Mouse (Mus musculus): Measurements from ENCODE around the gene Crot. TPM values are rescaled to one million over a fixed set of nuclear protein-coding genes. Genes with fewer than 3 reads are reported as not detected.
A peak's percentile ranks its signal among the peaks of the same experiment; 100 is the strongest.

Crot gene
- polyA plus RNA-seq (2012; rRNA removed) = 12.8 and 13.7 TPM in 2 replicates

DNA sequence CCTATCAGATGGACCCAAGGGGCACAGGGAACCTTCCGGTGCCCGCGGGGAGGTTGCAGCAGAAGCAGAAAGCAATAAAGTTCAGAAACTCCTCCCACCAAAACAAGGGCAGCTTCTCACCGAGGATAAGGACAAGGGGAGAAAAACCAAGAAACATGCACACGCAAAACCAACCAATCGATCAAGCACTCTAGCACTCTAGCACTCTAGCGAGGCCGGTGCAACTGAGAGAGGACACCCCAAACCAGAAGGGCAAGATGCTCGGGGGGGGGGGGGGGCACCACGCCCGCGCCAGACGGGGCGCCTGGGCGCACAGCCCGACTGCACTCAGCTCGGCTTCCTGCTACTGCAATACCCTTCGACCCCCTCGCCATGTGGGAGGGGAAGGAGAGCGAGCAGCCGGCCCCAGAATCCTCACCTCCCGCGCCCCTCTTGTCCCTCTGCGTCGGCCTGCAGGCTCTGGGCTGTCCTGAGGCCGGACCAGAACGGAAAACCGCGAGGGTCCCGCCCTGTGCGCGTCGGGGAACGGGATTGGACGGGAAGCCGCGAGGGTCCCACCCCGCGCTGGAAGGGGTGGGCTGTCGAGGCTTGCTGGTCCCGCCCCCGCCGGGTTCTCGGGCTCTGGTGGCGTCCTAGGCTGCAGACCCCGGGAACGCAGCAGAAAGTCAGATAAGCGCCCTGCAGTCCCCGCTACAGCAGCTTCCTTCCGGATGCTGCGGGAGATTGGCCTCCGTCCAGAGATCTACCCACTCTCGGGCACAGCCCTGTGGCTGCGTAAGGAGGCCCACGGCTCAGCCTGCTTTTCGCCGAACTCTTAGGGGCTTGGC lies at the start of gene Crot:
Crot (minus strand) TSS at position 639 of the 827 bp plus-strand sequence.
- TF ChIP-seq CTCF (IDR thresholded peaks at IDR 0.05; ENCODE audit: borderline replicate concordance, extremely low read depth, insufficient read depth, insufficient read length) (peak; percentile 19; the same call in 1 of the 2 replicates), POLR2A (IDR thresholded peaks at IDR 0.05; ENCODE audit: borderline replicate concordance, extremely low read depth, insufficient read depth, insufficient read length, poor library complexity, severe bottlenecking) (peak; percentile 64; the same call in 1 of the 2 replicates)
- peak; percentile 98 for DNase-seq (ENCODE audit: low read depth)

GRCm38 (mm10) chr5:9045904-9046303 lies 48.8 kb upstream of the Crot start:
- TF ChIP-seq POLR2A (IDR thresholded peaks at IDR 0.05; ENCODE audit: borderline replicate concordance, extremely low read depth, insufficient read depth, insufficient read length, poor library complexity, severe bottlenecking) (no peak), CTCF (IDR thresholded peaks at IDR 0.05; ENCODE audit: borderline replicate concordance, extremely low read depth, insufficient read depth, insufficient read length) (no peak)
- no peak for DNase-seq (ENCODE audit: low read depth)

- TF ChIP-seq CTCF (IDR thresholded peaks at IDR 0.05; ENCODE audit: borderline replicate concordance, extremely low read depth, insufficient read depth, insufficient read length) = no peak
- TF ChIP-seq POLR2A (IDR thresholded peaks at IDR 0.05; ENCODE audit: borderline replicate concordance, extremely low read depth, insufficient read depth, insufficient read length, poor library complexity, severe bottlenecking) = no peak
- DNase-seq (ENCODE audit: low read depth) = peak; percentile 80
These were observed 47.7 kb upstream of the Crot start for GRCm38 (mm10) chr5:9044821-9045220.

DNA sequence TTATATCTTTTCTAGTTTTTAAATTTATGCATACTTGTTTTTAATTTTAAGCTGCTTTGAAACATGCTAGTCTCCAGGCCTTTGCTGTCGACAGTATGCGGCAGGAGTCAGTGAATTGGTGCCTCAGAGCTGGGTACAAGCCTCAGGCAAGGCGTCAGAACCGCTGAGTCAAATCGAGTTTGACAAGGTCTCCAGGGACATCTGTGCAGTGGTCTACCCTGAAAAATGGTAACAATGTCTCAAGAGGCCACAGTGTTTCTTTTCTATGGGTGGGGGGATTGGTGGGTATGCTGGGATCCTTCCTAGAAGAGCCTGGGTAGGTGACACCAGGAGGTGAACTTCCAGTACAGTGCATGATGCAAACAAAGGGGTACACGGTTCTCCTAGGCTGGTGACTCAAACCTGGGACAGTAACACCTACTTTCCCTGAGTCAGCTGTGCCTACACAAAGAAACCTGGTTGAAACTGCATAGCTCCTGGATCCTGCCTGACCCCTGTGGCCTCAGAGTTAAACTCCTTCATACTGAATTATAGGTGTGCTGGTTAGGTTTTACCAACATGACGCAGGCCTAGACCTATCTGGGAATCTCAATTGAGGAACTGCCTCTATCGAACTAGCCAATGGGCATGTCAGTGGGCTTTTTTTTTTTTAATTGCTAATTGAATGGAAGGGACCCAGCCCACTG lies 46.6 kb upstream of the Crot start:
- peak; percentile 39 for DNase-seq (ENCODE audit: low read depth)
- TF ChIP-seq CTCF (IDR thresholded peaks at IDR 0.05; ENCODE audit: borderline replicate concordance, extremely low read depth, insufficient read depth, insufficient read length) (no peak), POLR2A (IDR thresholded peaks at IDR 0.05; ENCODE audit: borderline replicate concordance, extremely low read depth, insufficient read depth, insufficient read length, poor library complexity, severe bottlenecking) (no peak)

- DNase-seq (ENCODE audit: low read depth) = peak; percentile 73
- TF ChIP-seq CTCF (IDR thresholded peaks at IDR 0.05; ENCODE audit: borderline replicate concordance, extremely low read depth, insufficient read depth, insufficient read length) (no peak), POLR2A (IDR thresholded peaks at IDR 0.05; ENCODE audit: borderline replicate concordance, extremely low read depth, insufficient read depth, insufficient read length, poor library complexity, severe bottlenecking) (no peak)
These were observed 45.7 kb upstream of the Crot start for GRCm38 (mm10) chr5:9042721-9043416.

GRCm38 (mm10) chr5:9040665-9041215 lies 43.6 kb upstream of the Crot start:
- TF ChIP-seq POLR2A (IDR thresholded peaks at IDR 0.05; ENCODE audit: borderline replicate concordance, extremely low read depth, insufficient read depth, insufficient read length, poor library complexity, severe bottlenecking) = no peak
- no peak for TF ChIP-seq CTCF (IDR thresholded peaks at IDR 0.05; ENCODE audit: borderline replicate concordance, extremely low read depth, insufficient read depth, insufficient read length)
- DNase-seq (ENCODE audit: low read depth) = no peak

DNA sequence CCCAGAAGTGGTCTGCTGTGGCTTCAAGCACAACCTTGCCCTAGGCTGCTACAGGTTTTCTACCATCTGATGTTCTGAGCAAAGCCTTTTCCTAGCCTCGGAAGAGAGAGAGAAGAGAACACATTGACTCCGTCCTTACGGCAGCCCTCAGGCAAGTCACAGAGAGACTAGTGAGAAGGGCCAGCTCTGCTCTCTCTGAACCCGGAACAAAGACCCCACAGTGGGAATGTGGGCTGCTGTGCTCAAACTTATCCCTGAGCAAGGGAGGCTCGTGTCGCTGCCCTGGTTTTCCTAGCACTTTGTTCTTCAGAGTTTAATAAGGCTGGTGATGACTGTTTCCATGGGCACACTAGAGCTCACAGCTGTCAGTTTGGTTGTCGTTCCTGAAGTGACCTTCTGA lies 42.9 kb upstream of the Crot start:
- TF ChIP-seq POLR2A (IDR thresholded peaks at IDR 0.05; ENCODE audit: borderline replicate concordance, extremely low read depth, insufficient read depth, insufficient read length, poor library complexity, severe bottlenecking) (no peak), CTCF (IDR thresholded peaks at IDR 0.05; ENCODE audit: borderline replicate concordance, extremely low read depth, insufficient read depth, insufficient read length) (no peak)
- DNase-seq (ENCODE audit: low read depth) = peak; percentile 19

GRCm38 (mm10) chr5:9037292-9037691 lies 40.2 kb upstream of the Crot start:
- DNase-seq (ENCODE audit: low read depth) = no peak
- TF ChIP-seq POLR2A (IDR thresholded peaks at IDR 0.05; ENCODE audit: borderline replicate concordance, extremely low read depth, insufficient read depth, insufficient read length, poor library complexity, severe bottlenecking) (no peak), CTCF (IDR thresholded peaks at IDR 0.05; ENCODE audit: borderline replicate concordance, extremely low read depth, insufficient read depth, insufficient read length) (no peak)

- no peak for DNase-seq (ENCODE audit: low read depth)
- TF ChIP-seq POLR2A (IDR thresholded peaks at IDR 0.05; ENCODE audit: borderline replicate concordance, extremely low read depth, insufficient read depth, insufficient read length, poor library complexity, severe bottlenecking) (no peak), CTCF (IDR thresholded peaks at IDR 0.05; ENCODE audit: borderline replicate concordance, extremely low read depth, insufficient read depth, insufficient read length) (no peak)
These were observed 38.3 kb upstream of the Crot start for GRCm38 (mm10) chr5:9035457-9035856.

GRCm38 (mm10) chr5:9034535-9034934 lies 37.4 kb upstream of the Crot start:
- TF ChIP-seq POLR2A (IDR thresholded peaks at IDR 0.05; ENCODE audit: borderline replicate concordance, extremely low read depth, insufficient read depth, insufficient read length, poor library complexity, severe bottlenecking) (no peak), CTCF (IDR thresholded peaks at IDR 0.05; ENCODE audit: borderline replicate concordance, extremely low read depth, insufficient read depth, insufficient read length) (no peak)
- no peak for DNase-seq (ENCODE audit: low read depth)

GRCm38 (mm10) chr5:9033843-9034242 lies 36.7 kb upstream of the Crot start:
- TF ChIP-seq POLR2A (IDR thresholded peaks at IDR 0.05; ENCODE audit: borderline replicate concordance, extremely low read depth, insufficient read depth, insufficient read length, poor library complexity, severe bottlenecking) (no peak), CTCF (IDR thresholded peaks at IDR 0.05; ENCODE audit: borderline replicate concordance, extremely low read depth, insufficient read depth, insufficient read length) (no peak)
- DNase-seq (ENCODE audit: low read depth) = no peak

All from brain, embryonic 14.5 days (tissue).